Mouse (Mus musculus): ENCODE measurements around the gene Ptma. TPM values are rescaled to one million over a fixed set of nuclear protein-coding genes. Genes with fewer than 3 reads are reported as not detected.
A peak's percentile ranks its signal among the peaks of the same experiment; 100 is the strongest.
"Not testable (repeated sequence)": the region's sequence is repeated elsewhere in the genome, so short reads cannot be mapped to it uniquely, and the experiment has no call there.

The Ptma gene
- polyA plus RNA-seq, 1 experiment = 593 TPM

GRCm38 (mm10) chr1:86512154-86512720, 14.3 kb upstream of the Ptma start:
- Histone ChIP-seq H3ac (ENCODE audit: control insufficient read depth, insufficient read length) (no peak overlapping the region), H3K36me3 (ENCODE audit: control insufficient read depth, insufficient read depth) (no peaks in the 10 kb centered on the region), H3K27me3 (ENCODE audit: control insufficient read depth, insufficient read depth, insufficient read length) (no peaks in the 10 kb centered on the region), H3K4me2 (ENCODE audit: low read depth) (no peak overlapping the region), H3K79me2 (ENCODE audit: control insufficient read depth, insufficient read depth) (no peaks in the 10 kb centered on the region), H3K4me3 (no peak overlapping the region)
- TF ChIP-seq POLR2A (IDR thresholded peaks at IDR 0.05; ENCODE audit: insufficient read length, low read depth) (no peak), E2F4 (IDR thresholded peaks at IDR 0.05; ENCODE audit: insufficient read depth) (no peak), TCF3 (IDR thresholded peaks at IDR 0.05; ENCODE audit: insufficient read length, low read depth) (no peak)

GRCm38 (mm10) chr1:86513031-86513430, 13.5 kb upstream of the Ptma start:
- not testable (repeated sequence) for H3ac ChIP-seq (ENCODE audit: control insufficient read depth, insufficient read length); H3K27me3 ChIP-seq (ENCODE audit: control insufficient read depth, insufficient read depth, insufficient read length); H3K4me2 ChIP-seq (ENCODE audit: low read depth); H3K4me3 ChIP-seq; H3K36me3 ChIP-seq (ENCODE audit: control insufficient read depth, insufficient read depth); H3K79me2 ChIP-seq (ENCODE audit: control insufficient read depth, insufficient read depth)

- no peak overlapping the region for H3K4me3 ChIP-seq
- H3K27me3 ChIP-seq (ENCODE audit: control insufficient read depth, insufficient read depth, insufficient read length) = no peaks in the 10 kb centered on the region
- no peak overlapping the region for H3K4me2 ChIP-seq (ENCODE audit: low read depth)
- H3K79me2 ChIP-seq (ENCODE audit: control insufficient read depth, insufficient read depth) = no peaks in the 10 kb centered on the region
- no peak overlapping the region for H3ac ChIP-seq (ENCODE audit: control insufficient read depth, insufficient read length)
- no peaks in the 10 kb centered on the region for H3K36me3 ChIP-seq (ENCODE audit: control insufficient read depth, insufficient read depth)
- TF ChIP-seq SRF (IDR thresholded peaks at IDR 0.05; ENCODE audit: control insufficient read depth, insufficient read length, low read depth) (no peak), USF1 (IDR thresholded peaks at IDR 0.05; ENCODE audit: low read depth) (no peak), TCF12 (IDR thresholded peaks at IDR 0.05; ENCODE audit: insufficient read depth, poor library complexity, severe bottlenecking) (no peak), CEBPB (IDR thresholded peaks at IDR 0.05; ENCODE audit: insufficient read depth, poor library complexity, severe bottlenecking) (no peak), MYOG (IDR thresholded peaks at IDR 0.05; ENCODE audit: control insufficient read depth in 1 of 3, insufficient read depth in 1 of 3, insufficient read length in 2 of 3, low read depth in 2 of 3) (no peak), MYOD1 (IDR thresholded peaks at IDR 0.05; ENCODE audit: control insufficient read depth in 1 of 3, insufficient read length in 2 of 3, low read depth in 2 of 3) (no peak), POLR2AphosphoS2 (IDR thresholded peaks at IDR 0.05; ENCODE audit: insufficient read length, low read depth) (no peak), E2F4 (IDR thresholded peaks at IDR 0.05; ENCODE audit: insufficient read depth) (no peak), REST (IDR thresholded peaks at IDR 0.05; ENCODE audit: insufficient read depth, insufficient read length) (no peak), POLR2A (IDR thresholded peaks at IDR 0.05; ENCODE audit: insufficient read length, low read depth) (no peak), MAX (IDR thresholded peaks at IDR 0.05; ENCODE audit: low read depth) (no peak), TCF3 (IDR thresholded peaks at IDR 0.05; ENCODE audit: insufficient read length, low read depth) (no peak)
Measured at GRCm38 (mm10) chr1:86515715-86516410, 10.7 kb upstream of the Ptma start.

- Histone ChIP-seq H3K79me2 (ENCODE audit: control insufficient read depth, insufficient read depth) (no peaks in the 10 kb centered on the region), H3ac (ENCODE audit: control insufficient read depth, insufficient read length) (no peak overlapping the region), H3K4me3 (no peak overlapping the region), H3K27me3 (ENCODE audit: control insufficient read depth, insufficient read depth, insufficient read length) (no peaks in the 10 kb centered on the region), H3K4me2 (ENCODE audit: low read depth) (no peak overlapping the region), H3K36me3 (ENCODE audit: control insufficient read depth, insufficient read depth) (no peaks in the 10 kb centered on the region)
- TF ChIP-seq POLR2A (IDR thresholded peaks at IDR 0.05; ENCODE audit: insufficient read length, low read depth) (no peak), REST (IDR thresholded peaks at IDR 0.05; ENCODE audit: insufficient read depth, insufficient read length) (no peak), CEBPB (IDR thresholded peaks at IDR 0.05; ENCODE audit: insufficient read depth, poor library complexity, severe bottlenecking) (no peak), TCF3 (IDR thresholded peaks at IDR 0.05; ENCODE audit: insufficient read length, low read depth) (no peak), POLR2AphosphoS2 (IDR thresholded peaks at IDR 0.05; ENCODE audit: insufficient read length, low read depth) (no peak), USF1 (IDR thresholded peaks at IDR 0.05; ENCODE audit: low read depth) (no peak), MYOG (IDR thresholded peaks at IDR 0.05; ENCODE audit: control insufficient read depth in 1 of 3, insufficient read depth in 1 of 3, insufficient read length in 2 of 3, low read depth in 2 of 3) (peak in 1 of 3 experiments; percentile 59), MYOD1 (IDR thresholded peaks at IDR 0.05; ENCODE audit: control insufficient read depth in 1 of 3, insufficient read length in 2 of 3, low read depth in 2 of 3) (peak in 2 of 3 experiments; percentile 50 to 63), SRF (IDR thresholded peaks at IDR 0.05; ENCODE audit: control insufficient read depth, insufficient read length, low read depth) (no peak), MAX (IDR thresholded peaks at IDR 0.05; ENCODE audit: low read depth) (no peak), E2F4 (IDR thresholded peaks at IDR 0.05; ENCODE audit: insufficient read depth) (no peak)
Measured at GRCm38 (mm10) chr1:86517076-86517475, 9.4 kb upstream of the Ptma start.

DNA sequence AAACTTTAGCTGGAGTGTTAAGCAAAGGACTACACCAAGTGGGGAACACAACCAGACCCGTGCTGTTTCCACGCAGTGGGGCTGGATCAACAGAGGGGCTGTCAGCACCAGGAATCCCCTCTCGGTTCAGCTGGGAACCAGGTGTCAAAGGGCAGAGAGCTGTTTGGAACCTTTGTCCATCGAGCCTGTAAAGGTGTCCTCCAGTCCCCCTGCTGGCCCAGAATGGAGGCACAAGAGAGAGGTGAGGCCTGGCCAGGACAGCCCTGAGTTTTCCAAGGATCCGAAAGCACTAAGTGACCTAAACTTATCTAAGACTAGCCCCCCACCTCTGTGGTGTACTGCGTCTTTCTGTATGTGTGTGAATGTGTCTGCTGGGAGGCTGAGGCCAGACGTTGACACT, 6.2 kb upstream of the Ptma start:
- no peak overlapping the region for H3ac ChIP-seq (ENCODE audit: control insufficient read depth, insufficient read length)
- no peak overlapping the region for H3K4me2 ChIP-seq (ENCODE audit: low read depth)
- H3K79me2 ChIP-seq (ENCODE audit: control insufficient read depth, insufficient read depth) = no peaks in the 10 kb centered on the region
- H3K4me3 ChIP-seq = no peak overlapping the region
- TF ChIP-seq TCF3 (IDR thresholded peaks at IDR 0.05; ENCODE audit: insufficient read length, low read depth) = no peak
- no peak for TF ChIP-seq SRF (IDR thresholded peaks at IDR 0.05; ENCODE audit: control insufficient read depth, insufficient read length, low read depth)
- TF ChIP-seq POLR2AphosphoS2 (IDR thresholded peaks at IDR 0.05; ENCODE audit: insufficient read length, low read depth) = no peak
- TF ChIP-seq MYOD1 (IDR thresholded peaks at IDR 0.05; ENCODE audit: control insufficient read depth in 1 of 3, insufficient read length in 2 of 3, low read depth in 2 of 3) = no peak
- no peak for TF ChIP-seq POLR2A (IDR thresholded peaks at IDR 0.05; ENCODE audit: insufficient read length, low read depth)
- TF ChIP-seq E2F4 (IDR thresholded peaks at IDR 0.05; ENCODE audit: insufficient read depth) = no peak
- TF ChIP-seq MAX (IDR thresholded peaks at IDR 0.05; ENCODE audit: low read depth) = no peak
- TF ChIP-seq TCF12 (IDR thresholded peaks at IDR 0.05; ENCODE audit: insufficient read depth, poor library complexity, severe bottlenecking) = no peak
- TF ChIP-seq REST (IDR thresholded peaks at IDR 0.05; ENCODE audit: insufficient read depth, insufficient read length) = no peak
- TF ChIP-seq MYOG (IDR thresholded peaks at IDR 0.05; ENCODE audit: control insufficient read depth in 1 of 3, insufficient read depth in 1 of 3, insufficient read length in 2 of 3, low read depth in 2 of 3) = no peak
- no peak for TF ChIP-seq USF1 (IDR thresholded peaks at IDR 0.05; ENCODE audit: low read depth)
- TF ChIP-seq CEBPB (IDR thresholded peaks at IDR 0.05; ENCODE audit: insufficient read depth, poor library complexity, severe bottlenecking) = no peak
- no peaks in the 10 kb centered on the region for H3K36me3 ChIP-seq (ENCODE audit: control insufficient read depth, insufficient read depth)
- H3K27me3 ChIP-seq (ENCODE audit: control insufficient read depth, insufficient read depth, insufficient read length) = no peaks in the 10 kb centered on the region
